Mouse (Mus musculus) erythroblast, adult 5-6 weeks (primary cell): Measurements from ENCODE around the gene Sdk1. TPM values are rescaled to one million over a fixed set of nuclear protein-coding genes. Genes with fewer than 3 reads are reported as not detected.

Source experiments
- ATAC-seq: replicated peaks from 2 replicates; pipeline ENCODE4 v1.8.0; 2016; ENCODE audit warnings: moderate number of reproducible peaks, mild to moderate bottlenecking, moderate TSS enrichment, inconsistent platforms; ENCODE audit not compliant: poor library complexity, low FRiP score, severe bottlenecking
- total RNA-seq, 2 experiments: library from RNA; stranded (forward) in 1 of 2; stranded (reverse) in 1 of 2; fragments of 150-400 nt in 1 of 2; fragments of 200-764, 138-1000 nt in 1 of 2; gene quantifications; 2 replicates each; pipeline versions ENCODE4 v1.2.3 to v1.2.4; 2015 to 2017; ENCODE audit warnings: low replicate concordance in 2 of 2

Gene Sdk1
- total RNA-seq, 2 experiments from 2014 or later: not detected

- no peak for ATAC-seq
Measured at GRCm38 (mm10) chr5:141415644-141416243, 174.5 kb downstream of the Sdk1 start.

GRCm38 (mm10) chr5:141428132-141428531 lies 186.8 kb downstream of the Sdk1 start:
- no peak for ATAC-seq

GRCm38 (mm10) chr5:141433286-141433685 lies 192.0 kb downstream of the Sdk1 start:
- no peak for ATAC-seq

DNA sequence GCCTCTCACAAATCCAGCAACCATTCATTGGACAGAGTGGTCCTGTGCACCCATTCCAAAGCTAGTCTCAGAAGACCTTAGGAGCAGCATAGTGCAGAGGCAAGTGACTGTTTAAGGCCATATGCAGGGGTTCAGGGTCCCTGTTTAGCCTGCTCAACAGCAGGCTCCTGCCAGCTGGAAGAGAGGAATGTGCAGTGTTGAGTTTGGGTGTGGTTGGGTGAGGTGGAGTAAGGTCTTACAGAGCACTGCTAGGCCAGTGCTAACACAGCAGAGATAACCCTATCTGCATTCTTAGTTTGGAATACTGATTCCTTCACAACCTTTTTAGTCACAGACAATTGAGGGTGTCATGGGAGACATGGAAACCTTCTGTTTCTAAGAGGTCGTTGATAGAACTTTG lies 206.0 kb downstream of the Sdk1 start:
- no peak for ATAC-seq

GRCm38 (mm10) chr5:141463417-141463816 lies 222.1 kb downstream of the Sdk1 start:
- no peak for ATAC-seq

DNA sequence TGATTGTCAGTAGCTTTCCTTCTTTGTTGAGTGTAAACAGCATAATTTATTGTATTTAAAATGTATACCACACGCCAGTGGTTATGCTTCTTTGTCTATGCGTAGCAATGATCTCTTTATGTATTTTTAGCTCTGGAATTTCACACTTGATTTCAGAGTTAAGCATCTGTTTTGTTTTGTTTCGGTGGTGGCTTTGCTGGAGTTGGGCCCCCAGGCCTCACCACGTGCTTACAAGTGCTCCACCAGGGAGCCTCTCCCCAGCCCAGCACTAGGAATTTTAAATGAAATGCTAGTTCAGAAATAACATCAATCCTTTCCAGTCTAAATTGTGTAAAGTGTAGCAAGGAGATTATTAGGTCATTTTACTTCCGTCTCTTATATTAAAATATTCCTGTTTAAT lies 227.5 kb downstream of the Sdk1 start:
- ATAC-seq: no peak

DNA sequence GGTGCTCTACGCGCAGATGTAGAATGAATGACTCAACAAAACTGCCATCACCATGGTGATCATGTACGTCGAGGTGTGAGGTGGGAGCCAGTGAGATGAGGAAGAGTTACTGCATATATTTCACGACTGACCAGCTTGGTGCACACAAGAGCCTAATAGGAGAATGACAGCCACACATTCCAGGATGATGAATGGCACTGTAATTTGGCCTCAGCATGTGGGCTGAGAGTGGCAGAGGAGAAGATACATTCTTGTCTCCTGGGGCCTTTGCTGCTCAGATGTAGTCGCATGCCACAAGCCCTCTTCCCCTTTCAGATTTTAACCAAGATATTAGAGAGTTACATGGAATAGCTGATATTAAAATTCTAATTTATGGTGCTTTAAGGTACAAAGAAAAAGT lies 264.0 kb downstream of the Sdk1 start:
- no peak for ATAC-seq

GRCm38 (mm10) chr5:141506344-141506743 lies 265.1 kb downstream of the Sdk1 start:
- ATAC-seq: no peak

DNA sequence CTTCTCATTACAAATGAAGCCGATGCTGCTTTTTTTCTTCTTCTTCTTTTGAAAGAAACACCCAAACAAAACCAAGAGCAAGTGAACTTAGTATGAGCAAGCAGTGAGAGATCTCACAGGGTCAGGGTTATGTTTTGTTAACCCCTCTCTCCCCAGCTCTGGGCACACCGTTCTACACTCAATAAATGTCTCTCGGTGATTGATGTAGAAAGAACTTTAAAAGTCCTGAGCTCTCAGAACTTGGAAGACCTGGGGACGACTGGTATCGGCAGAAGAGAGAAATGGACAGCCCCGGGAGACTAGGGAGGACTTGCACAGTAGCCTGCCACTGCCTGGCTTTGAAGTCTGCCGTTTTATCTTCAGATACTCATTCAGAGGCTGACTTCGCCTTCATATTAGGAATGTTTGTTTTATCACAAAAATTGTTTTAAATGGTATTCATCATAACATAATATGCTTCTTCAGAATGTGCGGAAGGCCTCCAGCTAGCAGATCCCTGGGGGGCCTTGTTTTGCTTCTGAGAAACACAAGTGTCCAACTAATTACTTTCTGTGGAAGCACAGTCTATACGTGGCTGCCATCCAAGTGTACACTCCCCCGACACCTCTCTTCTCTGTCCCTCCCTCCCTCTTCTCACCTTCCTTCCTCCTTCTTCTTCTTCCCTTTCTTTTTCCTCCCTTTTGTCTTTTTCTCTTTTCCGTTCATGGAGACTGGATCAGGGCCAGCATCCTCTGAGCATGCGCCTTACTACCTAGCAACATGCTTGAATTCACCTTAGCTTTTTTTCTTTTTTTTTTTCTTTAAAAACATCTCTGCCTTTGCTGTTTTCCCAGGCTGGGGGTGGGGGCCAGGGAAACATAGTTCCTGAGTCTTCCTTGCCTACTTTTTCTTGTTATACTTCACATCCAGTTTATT lies 283.8 kb downstream of the Sdk1 start:
- no peak for ATAC-seq

DNA sequence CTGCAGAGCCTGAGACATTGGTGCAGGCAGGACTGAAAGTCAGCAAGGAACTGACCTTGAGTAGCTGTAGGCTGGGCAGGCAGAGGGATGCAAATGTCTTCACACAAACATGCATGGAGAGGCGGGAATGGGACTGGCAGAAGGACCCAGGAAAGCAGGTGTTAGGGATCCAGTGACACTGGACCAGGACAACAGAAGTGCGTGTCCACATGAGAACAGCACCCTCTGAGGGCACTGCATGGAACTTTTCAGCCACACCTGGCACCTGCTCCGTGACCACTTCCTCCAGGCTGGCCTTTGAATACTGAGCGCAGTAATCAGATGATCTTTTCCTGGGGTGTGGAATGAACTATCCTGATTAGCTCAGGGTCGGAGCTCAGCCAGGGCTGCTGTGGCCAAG lies 298.9 kb downstream of the Sdk1 start:
- ATAC-seq: no peak

DNA sequence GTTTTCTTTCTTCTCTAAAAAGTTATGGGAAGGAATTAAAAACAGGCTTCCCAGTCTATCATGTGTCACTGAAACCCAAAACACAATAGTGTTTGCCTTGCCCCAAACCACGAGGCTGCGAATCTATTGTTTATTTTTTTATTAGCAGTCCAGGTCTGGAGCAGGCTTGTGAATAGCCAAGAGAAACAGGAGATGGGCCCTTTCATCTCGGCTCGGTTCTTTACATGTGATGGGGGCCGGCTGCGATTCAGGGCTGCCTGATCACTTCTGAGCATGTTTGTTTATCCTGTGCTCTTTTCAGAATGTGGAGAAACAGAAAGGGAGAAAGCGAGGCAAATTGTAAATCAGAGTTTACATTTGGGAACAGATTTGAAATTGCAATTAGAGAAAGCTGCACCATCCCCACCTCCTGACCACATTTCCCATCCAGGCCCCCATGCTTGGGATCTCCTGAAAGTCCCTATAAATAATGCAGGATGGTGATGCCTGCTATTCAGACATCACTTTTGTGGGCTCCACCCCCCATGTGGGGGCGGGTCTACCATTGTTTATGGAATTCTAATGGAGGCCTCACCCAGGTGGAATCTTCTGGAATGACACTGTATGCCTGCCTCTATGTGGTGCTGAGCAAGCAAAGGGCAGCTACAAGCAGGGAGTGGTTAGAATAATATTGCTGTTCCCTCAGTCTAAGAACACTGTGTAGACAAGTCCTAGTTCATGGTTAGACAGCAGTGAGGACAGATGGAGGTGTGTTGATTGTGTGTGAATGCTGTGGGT lies 301.8 kb downstream of the Sdk1 start:
- ATAC-seq: no peak

DNA sequence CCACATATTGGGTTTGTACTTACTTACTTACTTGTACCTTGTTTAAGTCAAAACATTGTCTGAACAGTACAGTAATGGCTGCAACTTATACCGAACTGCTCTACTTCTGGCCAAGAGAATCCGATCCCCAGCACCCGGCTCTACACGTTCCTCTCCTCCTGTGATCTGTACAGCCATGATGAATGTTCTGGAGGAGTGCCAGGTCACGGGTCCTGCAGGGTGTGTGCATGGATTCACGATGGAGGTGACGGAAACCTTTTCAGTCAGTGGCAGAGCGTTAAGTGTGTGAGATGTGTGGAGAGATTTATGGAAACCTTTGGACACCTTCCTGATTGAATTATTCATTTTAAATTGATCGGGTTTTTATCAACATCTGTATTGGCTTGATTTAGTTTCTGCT lies 312.2 kb downstream of the Sdk1 start:
- ATAC-seq: no peak

- no peak for ATAC-seq
Measured at GRCm38 (mm10) chr5:141558731-141559130, 317.4 kb downstream of the Sdk1 start.

DNA sequence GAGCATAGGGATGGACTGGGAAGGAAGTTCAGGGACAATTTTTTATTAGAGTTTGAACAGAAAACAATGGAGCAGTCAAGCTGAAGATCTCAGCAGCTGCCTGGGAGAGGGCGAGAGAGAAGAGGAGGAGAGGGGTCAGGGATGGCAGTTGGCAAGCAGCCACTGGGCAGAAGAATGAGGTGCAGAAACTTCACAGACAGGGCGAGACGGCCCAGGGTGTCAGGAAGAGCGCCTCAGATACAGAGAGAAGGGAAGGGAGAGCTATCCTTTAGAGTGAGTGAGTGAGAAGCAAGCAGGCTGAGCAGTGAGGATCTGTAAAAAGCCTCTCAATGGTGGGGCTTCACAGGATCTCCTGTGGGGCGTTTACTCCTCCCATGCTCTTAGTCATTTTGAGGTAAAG lies 319.0 kb downstream of the Sdk1 start:
- no peak for ATAC-seq

- no peak for ATAC-seq
Measured at GRCm38 (mm10) chr5:141561989-141562560, 320.8 kb downstream of the Sdk1 start.

GRCm38 (mm10) chr5:141564197-141564596 lies 322.9 kb downstream of the Sdk1 start:
- no peak for ATAC-seq

DNA sequence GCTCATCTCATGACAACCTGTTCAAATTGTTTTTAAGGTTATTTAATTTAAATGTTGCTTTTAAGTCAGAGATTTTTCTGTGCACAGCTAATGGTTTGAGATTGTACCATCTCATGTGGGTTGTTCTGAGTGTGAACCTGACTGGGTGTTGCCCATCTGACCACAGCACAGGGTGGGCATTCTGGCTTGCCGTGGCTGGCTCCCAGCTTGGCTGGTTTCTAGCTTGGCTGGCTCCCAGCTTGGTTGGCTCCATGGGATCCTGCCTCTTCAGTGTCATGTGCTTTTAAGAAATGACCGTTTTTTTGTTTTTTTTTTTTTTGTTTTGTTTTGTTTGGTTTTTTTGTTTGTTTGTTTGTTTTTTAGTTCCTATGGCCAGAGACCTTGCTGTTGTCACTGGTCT lies 326.8 kb downstream of the Sdk1 start:
- ATAC-seq: no peak

DNA sequence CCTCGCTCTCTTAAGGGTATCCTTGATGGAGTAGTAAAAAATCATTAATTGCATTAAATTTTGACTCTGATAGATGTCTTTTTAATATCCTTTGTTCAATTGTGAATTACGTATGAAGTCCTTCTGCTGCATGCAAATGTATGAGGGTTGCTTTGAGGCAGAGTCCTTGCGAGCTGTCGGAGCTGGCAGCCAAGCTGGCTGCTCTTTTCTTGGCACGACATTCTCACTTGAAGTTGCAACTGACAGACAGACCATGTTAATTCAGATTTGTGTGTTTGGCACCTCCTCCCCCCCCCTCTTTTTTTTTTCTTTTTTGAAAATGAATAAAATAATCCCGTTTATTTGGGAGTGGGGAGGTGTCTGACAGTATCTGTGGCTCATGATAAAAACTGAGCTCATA lies 329.2 kb downstream of the Sdk1 start:
- ATAC-seq: no peak

DNA sequence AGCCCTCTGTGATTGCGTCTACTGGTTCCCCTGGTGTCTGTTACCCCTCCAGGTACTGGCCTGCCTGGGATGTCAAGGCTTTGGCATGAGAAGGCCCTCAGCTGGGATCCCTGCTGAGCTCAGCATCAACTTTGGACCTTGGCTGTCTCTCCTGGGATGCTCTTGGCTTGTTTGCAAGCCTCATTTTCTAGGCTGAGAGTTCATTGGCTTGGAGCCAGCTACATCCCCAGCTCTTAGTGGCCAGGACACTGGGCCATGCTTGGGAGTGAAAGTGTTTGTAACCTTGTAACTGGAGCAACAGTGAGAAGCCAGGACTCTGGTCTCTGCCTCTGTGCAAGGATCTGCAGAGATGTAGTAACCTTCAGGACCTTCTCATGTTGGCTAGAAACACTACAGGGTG lies 333.0 kb downstream of the Sdk1 start:
- no peak for ATAC-seq

GRCm38 (mm10) chr5:141591246-141591645 lies 350.0 kb downstream of the Sdk1 start:
- ATAC-seq: no peak
